ENCODE assay signal across 10 mouse cellular contexts in the genomic region with DNA sequence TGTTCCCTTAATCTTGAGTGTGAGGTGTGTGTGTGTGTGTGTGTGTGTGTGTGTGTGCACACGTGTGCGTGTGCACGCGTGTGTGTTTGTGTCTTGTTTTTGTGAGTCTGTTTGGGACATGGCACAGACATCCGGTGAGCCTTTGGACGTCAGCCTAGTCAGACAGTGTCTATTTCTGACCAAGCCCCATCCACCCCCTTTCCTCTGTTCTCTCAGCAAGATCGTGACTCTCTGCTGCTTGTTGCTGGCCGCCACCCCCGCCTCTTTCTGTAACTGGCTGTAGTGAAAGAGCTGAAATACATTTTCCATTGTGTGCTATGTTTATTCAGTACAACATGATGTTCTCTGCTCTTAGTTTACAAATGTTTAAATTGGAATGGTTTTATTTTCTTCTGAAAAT. TPM values are rescaled to one million over a fixed set of nuclear protein-coding genes. Genes with fewer than 3 reads are reported as not detected.
DNase-seq lines count a peak whose midpoint lies in the region; ATAC-seq and TF ChIP-seq lines count a peak whose summit lies in the region.
"Had no signal": no experiment of that assay in that cellular context is flagged by ENCODE, and none has a peak within 500 bp of the region (broad histone marks: within the 10 kb centered on the region; RNA-seq: fewer than 3 reads in every experiment).

No protein-coding gene starts in this region.

- intact Hi-C loops in heart, postnatal 14 days (cut with DNase I), result loop anchor here (5.0 kb wide), 1 partner anchor 805 kb away; no protein-coding TSS in a partner anchor

- no peak overlapping the region for H3K4me2 ChIP-seq in forebrain, embryonic 11.5 days (ENCODE audit: low read depth, low read length, severe bottlenecking)
- H3K4me2 ChIP-seq: neural tube, embryonic 12.5 days had no signal

- WGBS in forebrain, embryonic 11.5 days, result 73% methylated on average over 9 of the region's 9 CpGs

- no peak overlapping the region for H3K9ac ChIP-seq in forebrain, embryonic 11.5 days (ENCODE audit: low read length)
- H3K9ac ChIP-seq: neural tube, embryonic 12.5 days had no signal

- no peaks in the 10 kb centered on the region for H3K9me3 ChIP-seq in forebrain, embryonic 11.5 days (ENCODE audit: control insufficient read depth, low read length)
- H3K9me3 ChIP-seq: neural tube, embryonic 12.5 days had no signal

- 0 out of 2 replicates have a peak overlapping the region, but pooled peaks have one; percentile 10 for H3K27ac ChIP-seq in layer of hippocampus, adult 2 months
- no peak overlapping the region for H3K27ac ChIP-seq in forebrain, embryonic 11.5 days (ENCODE audit: low read depth, low read length)
- H3K27ac ChIP-seq: neural tube, embryonic 12.5 days had no signal

- peak; percentile 27 to 41 for DNase-seq in cerebellum, postnatal 14 days
- DNase-seq in cerebellum, adult 11 months, result no peak
- DNase-seq in layer of hippocampus, adult 2 months (ENCODE audit: low spot score in 2 of 2), result peak; percentile 21 to 50
- no peak for DNase-seq in layer of hippocampus, adult 9-10 months (ENCODE audit: low spot score)
- peak; percentile 38 to 42 for DNase-seq in heart, postnatal 14 days
- peak; percentile 3 for DNase-seq in mesoderm, embryonic 11.5 days (ENCODE audit: low read depth, low spot score)
- DNase-seq in embryo, embryonic 10 days (ENCODE audit: low spot score), result no peak
- no peak for DNase-seq in forebrain, embryonic 11.5 days (ENCODE audit: low spot score)

- H3K36me3 ChIP-seq in forebrain, embryonic 11.5 days (ENCODE audit: control insufficient read depth, insufficient read depth, low read length), result no peaks in the 10 kb centered on the region
- H3K36me3 ChIP-seq: neural tube, embryonic 12.5 days had no signal

- H3K4me1 ChIP-seq in forebrain, embryonic 11.5 days (replicated peaks; ENCODE audit: control insufficient read depth, insufficient read depth, low read length), result no peaks in the 10 kb centered on the region
- H3K4me1 ChIP-seq: neural tube, embryonic 12.5 days had no signal

- ATAC-seq in forebrain, embryonic 11.5 days (replicated peaks; ENCODE audit: low FRiP score), result no peak

- H3K4me3 ChIP-seq in layer of hippocampus, adult 2 months, result no peak overlapping the region
- H3K4me3 ChIP-seq in forebrain, embryonic 11.5 days (ENCODE audit: low read depth, low read length), result no peak overlapping the region
- H3K4me3 ChIP-seq: neural tube, embryonic 12.5 days had no signal

- H3K27me3 ChIP-seq in forebrain, embryonic 11.5 days (ENCODE audit: control insufficient read depth, insufficient read depth, low read length), result no peaks in the 10 kb centered on the region
- H3K27me3 ChIP-seq: neural tube, embryonic 12.5 days had no signal

- TF ChIP-seq CTCF in layer of hippocampus, adult 2 months (conservative IDR thresholded peaks at IDR 0.05), result no peak

RNA-seq across cellular contexts. Expression of gene Cnga2, which starts 20.6 kb away (rescaled TPM):
- under 1 TPM; 0.15 to 0.44 TPM for total RNA-seq in layer of hippocampus, adult 2 months (2021)
- total RNA-seq in heart, postnatal 14 days (2021), result under 1 TPM; 0.12 to 0.56 TPM
- 0.36 TPM in 1 of 2 replicates, not detected in the other for polyA plus RNA-seq in forebrain, embryonic 11.5 days (2014; fragmentation: Nextera tagmentation; extraction: Ambion mirVana)

RNA-seq across cellular contexts. Expression of gene Fate1, which starts 39.5 kb away (rescaled TPM):
- not detected for total RNA-seq in layer of hippocampus, adult 2 months (2021)
- not detected for total RNA-seq in heart, postnatal 14 days (2021)
- not detected in 2 replicates for polyA plus RNA-seq in forebrain, embryonic 11.5 days (2014; fragmentation: Nextera tagmentation; extraction: Ambion mirVana)
- total RNA-seq: layer of hippocampus, adult 18-20 months had no signal
- polyA plus RNA-seq: neural tube, embryonic 12.5 days had no signal

RNA-seq across cellular contexts. Expression of gene Prrg3, which starts 49.8 kb away (rescaled TPM):
- 10 to 100 TPM; 16.0 to 22.9 TPM for total RNA-seq in layer of hippocampus, adult 2 months (2021)
- total RNA-seq in heart, postnatal 14 days (2021), result 10 to 100 TPM; 17.3 to 21.6 TPM
- polyA plus RNA-seq in forebrain, embryonic 11.5 days (2014; fragmentation: Nextera tagmentation; extraction: Ambion mirVana), result 7.9 and 9.9 TPM in 2 replicates

Comparison
In these comparisons a context has a peak if more than half of its experiments do, and no peak if none do; other contexts are left out.
1. DNase-seq: peak in cerebellum, postnatal 14 days (2 of 2), layer of hippocampus, adult 2 months (2 of 2), heart, postnatal 14 days (2 of 2) and mesoderm, embryonic 11.5 days (single experiment); none in cerebellum, adult 11 months (single experiment), layer of hippocampus, adult 9-10 months (single experiment), embryo, embryonic 10 days (single experiment) and forebrain, embryonic 11.5 days (single experiment).